Mouse (Mus musculus) spleen, adult 18-20 months (tissue): ENCODE measurements around the gene Cib1.

Experiments used
- DNase-seq, 2 experiments: peaks; one replicate each; pipeline ENCODE4 v3.0.0; 2022; ENCODE audit warnings: mixed read lengths in 2 of 2

The Cib1 gene

GRCm38 (mm10) chr7:80200588-80200945, 32.0 kb downstream of the Cib1 start:
- DNase-seq: no peak

GRCm38 (mm10) chr7:80199851-80200587, 32.6 kb downstream of the Cib1 start:
- no peak for DNase-seq

DNA sequence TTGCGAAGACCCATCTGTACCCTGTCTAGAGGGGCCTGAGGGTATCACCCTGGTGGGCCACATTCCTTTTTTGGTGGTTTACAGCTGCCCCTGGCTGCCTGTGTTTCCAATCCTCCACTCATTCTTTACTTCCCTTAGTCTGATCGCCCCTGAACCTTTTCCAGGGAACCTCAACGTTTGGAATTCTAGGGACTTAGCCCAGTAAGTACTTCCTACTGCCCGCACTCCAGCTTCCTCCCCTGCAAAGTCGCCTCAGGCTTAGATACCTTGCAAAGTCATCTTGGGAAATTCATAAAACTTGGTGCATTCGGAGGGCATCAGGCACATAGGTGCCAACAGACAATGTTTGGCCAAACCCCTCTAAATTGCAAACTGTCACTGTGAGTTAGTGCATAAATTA, 33.3 kb downstream of the Cib1 start:
- DNase-seq: no peak

- DNase-seq: no peak
Measured at GRCm38 (mm10) chr7:80198863-80199262, 33.8 kb downstream of the Cib1 start.

DNA sequence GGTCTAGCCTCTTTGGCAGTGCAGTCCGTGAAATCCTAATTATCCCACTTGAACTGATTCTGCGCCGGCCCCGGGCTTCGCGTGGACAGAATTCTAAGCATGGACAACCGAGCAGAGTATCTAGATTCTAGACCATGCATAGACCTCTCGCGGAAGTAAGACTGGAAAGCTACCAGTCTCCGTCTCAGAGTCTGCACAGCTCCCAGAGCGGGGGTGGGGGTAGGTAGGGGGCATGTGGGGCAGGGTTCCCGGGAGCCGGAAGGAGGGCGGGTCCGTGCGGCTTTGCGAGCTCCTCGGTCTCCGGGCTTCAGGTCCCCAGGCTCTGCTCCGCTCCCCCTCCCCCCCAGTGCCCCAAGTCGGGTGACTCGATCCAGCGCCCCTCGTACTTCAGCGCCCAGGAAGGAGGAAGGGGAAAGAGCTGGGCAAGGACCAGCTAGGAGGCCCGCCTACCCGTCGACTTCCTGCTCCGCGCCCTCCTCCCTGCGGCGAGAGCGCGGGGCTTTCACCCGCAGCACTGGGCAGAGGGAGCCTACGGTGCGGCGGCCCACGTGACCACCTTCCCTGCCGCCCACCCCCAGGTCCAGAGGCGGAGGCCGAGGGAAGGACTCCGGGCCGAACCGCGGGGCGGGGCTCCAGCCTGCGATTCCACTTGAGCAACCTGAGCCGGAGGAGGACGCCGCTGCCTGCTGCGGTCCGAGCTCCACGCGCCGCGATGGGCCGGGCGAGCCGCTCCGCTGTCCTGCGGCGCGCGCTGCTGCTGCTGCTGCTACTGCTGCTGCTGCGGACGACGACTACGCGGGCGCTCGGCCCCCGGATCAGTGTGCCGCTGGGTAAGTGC, 34.5 kb downstream of the Cib1 start:
- peak; percentile 76 to 78 for DNase-seq

DNA sequence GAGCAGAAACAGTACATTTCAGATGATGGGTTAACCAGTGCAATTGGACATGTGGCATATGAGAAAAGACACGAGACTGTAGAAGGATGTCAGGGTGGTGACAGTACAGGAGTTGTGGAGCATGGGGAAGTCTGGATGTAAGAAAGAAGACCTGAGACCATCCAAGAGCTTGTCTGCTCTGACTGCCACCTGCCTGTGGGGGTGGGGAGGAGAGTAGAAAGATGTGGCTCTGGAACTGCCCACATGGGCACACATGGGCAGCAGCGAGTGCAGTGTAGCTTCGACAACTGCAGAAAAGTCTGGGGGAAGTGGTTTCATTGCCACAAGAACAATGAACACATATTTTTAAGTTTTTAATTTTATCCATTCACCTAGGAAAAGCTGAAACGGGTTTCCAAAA, 35.2 kb downstream of the Cib1 start:
- peak in 1 of 2 experiments; percentile 51 for DNase-seq

DNA sequence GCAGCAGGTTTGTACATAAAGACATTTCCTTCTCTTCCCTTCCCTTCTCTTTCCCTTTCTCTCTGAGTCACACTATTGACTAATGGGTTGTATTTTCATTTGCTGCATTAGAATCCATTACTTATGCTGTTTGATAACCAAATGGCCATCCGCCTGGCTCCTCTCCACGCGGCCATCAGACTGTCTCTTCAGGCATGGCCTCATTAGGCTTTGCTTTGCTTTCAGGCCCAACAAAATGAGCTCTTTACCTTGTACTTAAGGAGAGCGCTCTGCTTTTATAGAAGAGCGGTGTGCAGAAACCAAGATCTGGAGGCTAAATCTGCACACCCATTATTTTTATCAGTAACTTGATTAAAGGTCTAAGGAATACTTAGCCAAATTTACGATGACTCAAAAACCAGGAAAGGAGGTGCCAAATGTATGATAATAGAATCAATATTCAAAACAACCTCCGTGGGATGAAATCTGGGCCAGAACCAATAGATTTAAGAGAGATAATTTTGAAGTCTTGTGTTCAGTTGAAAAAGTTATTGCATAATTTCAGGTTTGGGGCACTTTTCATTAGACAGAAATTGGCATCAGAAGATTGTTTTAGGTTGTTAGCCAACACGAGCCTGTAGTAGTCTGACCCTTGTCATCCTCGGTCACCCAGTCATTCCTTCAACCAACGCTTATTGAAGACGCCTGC, 36.9 kb downstream of the Cib1 start:
- no peak for DNase-seq

DNA sequence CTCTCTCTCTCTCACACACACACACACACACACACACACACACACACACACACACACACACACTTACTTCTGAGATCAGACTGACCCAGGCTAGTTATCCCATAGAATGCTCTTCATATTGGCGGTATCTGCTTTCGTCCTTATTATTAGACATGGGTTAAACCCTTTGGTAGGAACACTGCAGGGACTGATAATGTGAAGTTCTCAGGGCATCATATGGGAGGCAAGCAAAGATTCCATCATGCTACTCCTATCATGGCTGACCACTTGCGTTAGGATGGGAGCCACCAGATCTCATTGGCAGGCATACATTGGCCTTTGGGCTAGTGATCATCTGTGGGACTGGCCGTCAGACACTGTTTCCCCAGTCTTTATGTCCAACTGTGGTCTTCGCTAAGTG, 37.5 kb downstream of the Cib1 start:
- DNase-seq: no peak

GRCm38 (mm10) chr7:80193941-80194739, 38.5 kb downstream of the Cib1 start:
- DNase-seq: no peak

DNA sequence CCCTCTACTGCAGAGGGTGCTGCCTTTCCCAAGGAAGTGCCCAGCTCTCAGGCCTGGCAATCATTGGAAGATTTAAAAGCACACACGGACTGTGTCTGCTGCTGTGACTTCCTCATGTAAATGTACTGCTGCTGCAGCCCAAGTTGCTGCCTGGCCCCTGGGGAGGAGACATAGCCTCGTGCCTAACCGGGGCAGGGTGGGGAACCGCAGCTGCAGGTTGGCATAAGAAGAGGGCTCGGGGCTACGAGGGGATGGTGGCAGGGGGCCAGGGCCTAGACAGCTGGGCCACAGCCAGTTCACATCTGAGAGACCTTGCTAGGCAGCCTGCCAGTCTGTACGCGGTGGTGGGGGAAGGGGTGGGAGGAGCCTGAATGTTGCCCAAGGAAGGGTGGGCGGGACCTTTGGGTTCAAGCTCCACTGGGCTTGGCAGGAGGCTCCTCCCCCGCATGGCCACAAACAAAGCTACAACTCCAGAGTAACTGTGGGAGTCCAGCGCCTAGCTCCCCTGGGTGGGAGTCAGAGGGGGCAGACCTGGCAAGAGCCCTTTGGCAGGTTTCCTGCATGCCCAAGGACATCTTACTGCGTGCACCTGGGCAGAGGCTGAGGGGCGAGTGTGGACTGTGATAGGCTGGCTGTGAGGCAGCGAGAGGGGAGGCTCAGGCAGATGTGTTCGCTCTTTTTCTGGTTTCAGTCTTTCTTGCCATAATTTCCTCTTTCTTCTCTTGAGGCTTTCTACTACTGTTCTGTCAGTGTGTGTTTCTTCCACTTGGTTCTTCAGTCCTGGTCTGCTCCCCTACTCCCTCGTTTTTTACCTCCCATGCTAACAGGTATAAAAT, 40.2 kb downstream of the Cib1 start:
- peak; percentile 85 to 89 for DNase-seq

GRCm38 (mm10) chr7:80191455-80191854, 41.2 kb downstream of the Cib1 start:
- DNase-seq: peak; percentile 68 to 72

DNA sequence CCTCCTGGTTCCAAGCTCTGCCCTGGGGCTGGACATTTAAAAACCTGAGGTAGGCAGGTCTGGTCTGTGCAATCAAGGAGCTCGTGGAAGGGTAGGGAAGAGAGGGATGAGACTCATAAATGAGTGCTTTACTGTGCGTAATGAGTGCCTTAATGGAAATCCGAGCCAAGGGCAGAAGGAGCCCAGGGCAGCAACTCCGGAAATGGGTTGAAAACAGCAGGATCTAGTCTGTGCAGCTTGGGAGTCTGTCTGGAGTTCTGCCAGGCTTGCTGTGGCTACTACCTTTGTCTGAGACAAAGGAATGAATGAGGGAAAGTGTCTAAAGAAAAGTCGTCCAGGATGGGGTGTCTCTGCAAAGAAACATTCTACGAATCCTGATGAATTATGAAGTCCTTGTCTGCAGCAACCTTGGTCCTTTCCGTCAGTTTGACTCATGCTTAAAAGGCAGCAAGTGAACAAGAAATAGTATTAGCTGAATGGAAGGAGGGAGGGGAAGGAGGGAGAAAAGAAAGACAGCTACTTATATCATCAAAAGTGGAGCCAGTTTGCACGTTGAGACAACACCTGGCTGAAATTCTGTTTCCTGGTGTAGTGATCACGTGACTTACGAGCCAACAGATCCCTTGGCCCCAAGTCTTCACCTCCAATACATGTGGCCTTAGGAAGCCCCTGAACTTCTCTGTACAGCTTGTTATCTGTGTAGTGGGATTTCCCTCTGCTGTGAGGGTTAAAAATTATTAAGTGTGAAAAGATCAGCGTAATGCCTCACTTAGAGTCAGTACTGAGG, 43.3 kb downstream of the Cib1 start:
- no peak for DNase-seq

GRCm38 (mm10) chr7:80188579-80189125, 44.0 kb downstream of the Cib1 start:
- DNase-seq: no peak

DNA sequence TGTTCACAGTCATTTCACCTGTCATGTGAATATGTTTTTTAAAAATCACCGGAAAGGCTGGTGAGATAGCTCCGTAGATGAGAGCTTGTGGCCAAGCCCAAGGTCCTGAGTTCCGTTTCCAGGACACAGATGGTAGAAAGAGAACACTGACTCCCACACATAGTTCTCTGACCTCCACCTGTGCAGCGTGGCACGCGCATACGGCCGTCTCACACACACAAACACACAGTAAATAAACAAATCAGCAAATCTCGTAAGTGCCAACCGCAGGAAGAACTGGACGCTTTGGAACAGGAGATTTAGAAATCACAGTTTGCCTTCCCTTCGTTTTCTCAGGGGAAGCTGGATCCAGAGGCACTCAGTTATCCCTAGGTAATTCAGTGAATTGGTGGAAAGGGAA, 45.1 kb downstream of the Cib1 start:
- DNase-seq: no peak

DNA sequence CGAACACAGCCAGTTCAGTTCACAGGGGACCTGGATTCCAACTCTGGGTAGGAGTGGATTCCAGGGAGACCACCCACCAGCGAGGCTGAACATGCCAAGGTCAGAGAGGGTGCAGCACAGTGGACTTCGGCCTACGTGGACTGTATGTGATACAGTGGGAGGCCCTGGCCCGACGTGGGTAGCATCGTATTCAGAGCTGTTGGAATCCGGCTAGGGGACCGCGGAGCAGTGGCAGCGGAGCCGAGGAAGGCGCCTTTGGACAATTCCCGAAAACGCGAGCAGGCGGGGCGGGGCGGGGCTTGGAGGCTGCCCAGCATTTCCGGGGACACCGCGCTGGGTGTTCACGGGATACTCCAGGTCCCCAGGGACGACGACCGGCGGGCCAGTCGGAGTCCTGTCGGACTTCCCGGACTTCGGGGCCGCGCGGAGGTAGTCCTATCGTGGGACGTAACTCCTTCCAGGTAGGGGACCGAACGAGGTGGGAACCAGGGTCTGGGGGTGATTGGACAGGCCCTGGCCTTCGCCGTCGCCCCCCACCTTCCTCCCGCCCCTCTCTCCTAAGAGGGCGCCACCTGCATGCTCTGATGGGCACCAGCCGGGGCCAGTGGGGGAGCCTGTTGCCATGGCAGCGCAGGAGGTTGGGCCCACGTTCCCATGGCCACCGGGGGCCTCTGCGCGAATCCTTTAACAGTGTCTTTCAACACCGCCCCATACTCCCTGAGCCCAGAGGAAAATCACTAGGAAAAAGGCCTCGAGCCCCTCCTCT, 45.9 kb downstream of the Cib1 start, which contains the start of gene Sema4b:
TSS of gene Sema4b (plus strand) at position 311 of the 766 bp plus-strand sequence.
- peak; percentile 74 to 75 for DNase-seq

GRCm38 (mm10) chr7:80186021-80186420, 46.6 kb downstream of the Cib1 start:
- peak in 1 of 2 experiments; percentile 17 for DNase-seq

DNA sequence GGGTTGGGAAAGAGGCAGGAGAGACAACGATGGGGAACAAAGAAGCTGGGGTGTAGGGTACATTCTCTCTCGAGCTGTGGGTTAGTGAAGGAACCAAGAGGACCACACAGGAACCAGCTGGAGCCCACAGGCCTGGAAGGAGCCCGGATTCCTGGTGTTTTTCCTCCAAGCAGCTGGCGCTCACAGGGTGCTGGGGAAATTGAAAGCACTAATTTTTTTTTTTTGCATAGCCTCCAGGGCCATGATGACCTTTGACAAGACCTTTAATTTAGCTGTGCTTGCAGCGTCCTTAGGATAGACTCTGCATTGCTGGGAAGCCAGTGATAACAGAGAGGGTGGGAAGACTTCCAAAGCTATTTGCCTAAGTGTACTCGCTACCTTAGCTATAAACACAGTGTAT, 47.6 kb downstream of the Cib1 start:
- DNase-seq: no peak

GRCm38 (mm10) chr7:80184551-80184950, 48.1 kb downstream of the Cib1 start:
- DNase-seq: no peak

- DNase-seq: no peak
Measured at GRCm38 (mm10) chr7:80183969-80184368, 48.6 kb downstream of the Cib1 start.

DNA sequence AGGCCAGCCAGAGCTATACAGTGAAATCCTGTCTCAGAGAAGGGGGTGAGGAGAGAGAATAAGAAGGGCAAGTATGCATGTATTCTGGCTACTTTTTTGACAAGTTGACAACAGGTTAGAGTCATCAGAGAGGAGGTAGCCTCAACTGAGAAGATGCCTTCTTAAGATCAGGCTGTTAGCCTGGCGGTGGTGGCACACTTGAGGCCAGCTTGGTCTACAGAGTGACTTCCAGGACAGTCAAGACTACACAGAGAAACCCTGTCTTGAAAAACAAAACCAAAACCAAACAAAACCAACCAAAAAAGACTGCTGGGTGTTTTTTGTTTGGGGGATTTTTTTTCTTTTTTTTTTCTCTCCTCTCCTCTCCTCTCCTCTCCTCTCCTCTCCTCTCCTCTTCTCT, 49.1 kb downstream of the Cib1 start:
- DNase-seq: no peak
